Mouse (Mus musculus) liver, adult 2 months (tissue): ENCODE measurements around the gene Churc1.

Experiments
- CTCF ChIP-seq: fragments of 200-500 bp; IDR thresholded peaks from 2 replicates; pipeline ENCODE4 v1.5.1; 2011; ENCODE audit warnings: low read depth, low read length, control low read depth
- POLR2A ChIP-seq: fragments of 200-500 bp; IDR thresholded peaks from 2 replicates; pipeline ENCODE4 v1.6.1; 2011; ENCODE audit warnings: low read length, control low read depth; ENCODE audit not compliant: insufficient read depth; ENCODE audit errors: extremely low read depth

- no peak for TF ChIP-seq POLR2A
- TF ChIP-seq CTCF: no peak
Observed at GRCm38 (mm10) chr12:76822002-76822650, 56.8 kb downstream of the Churc1 start.
